35 mouse cellular contexts compared by ENCODE assay signal in the genomic region with DNA sequence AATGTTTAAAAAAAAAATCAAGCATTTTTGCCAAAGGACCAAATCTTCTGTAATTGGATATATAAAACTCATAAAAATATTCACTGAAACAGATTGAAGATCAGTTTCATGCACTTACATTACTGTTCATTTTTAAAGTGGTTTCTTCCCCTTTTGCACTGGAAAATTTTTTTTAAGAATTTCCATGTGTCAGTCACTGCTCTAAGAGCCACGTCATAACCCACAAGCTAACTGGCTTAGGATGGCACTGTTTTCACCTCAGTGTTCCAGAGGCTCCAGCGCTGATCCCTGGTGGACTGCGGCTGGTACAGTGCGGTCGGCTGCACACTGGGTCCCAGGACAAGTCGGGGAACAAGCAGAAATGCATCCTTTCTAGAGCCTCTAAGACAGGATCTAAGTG. TPM values are rescaled to one million over a fixed set of nuclear protein-coding genes. Genes with fewer than 3 reads are reported as not detected.
"Had no signal": no experiment of that assay in that cellular context is flagged by ENCODE, and none has a peak within 500 bp of the region (broad histone marks: within the 10 kb centered on the region; RNA-seq: fewer than 3 reads in every experiment).

No protein-coding gene starts in this region.

- ATAC-seq: hindbrain, postnatal 0 days; intestine, embryonic 16.5 days had no signal

- H3K27me3 ChIP-seq: heart, embryonic 12.5 days; hindbrain, embryonic 13.5 days; hindbrain, embryonic 15.5 days; kidney, embryonic 15.5 days; limb, embryonic 12.5 days had no signal

- DNase-seq: gastrocnemius, postnatal 14 days; gastrocnemius, postnatal 36 days; heart, adult 18-20 months; heart, postnatal 10 days; heart, postnatal 4 days; kidney, adult 11 months; kidney, adult 2 months; kidney, adult 9 months; kidney, postnatal 14 days; kidney, postnatal 36 days; liver had no signal

- H3K4me1 ChIP-seq: heart, embryonic 10.5 days; heart, embryonic 12.5 days; hindbrain, embryonic 13.5 days; hindbrain, embryonic 15.5 days; kidney, embryonic 15.5 days; limb, embryonic 10.5 days; limb, embryonic 12.5 days had no signal

- H3K9me3 ChIP-seq: heart, embryonic 10.5 days; heart, embryonic 12.5 days; hindbrain, embryonic 13.5 days; hindbrain, embryonic 15.5 days; kidney, embryonic 15.5 days; limb, embryonic 10.5 days; limb, embryonic 12.5 days had no signal

- H3K27ac ChIP-seq: heart, embryonic 10.5 days; hindbrain, embryonic 13.5 days; hindbrain, embryonic 15.5 days; hindbrain, postnatal 0 days; kidney, embryonic 15.5 days; kidney, postnatal 0 days; layer of hippocampus, adult 2 months; left cerebral cortex, adult 2 months; limb, embryonic 10.5 days; limb, embryonic 12.5 days had no signal

- H3K9ac ChIP-seq: heart, embryonic 12.5 days; hindbrain, embryonic 13.5 days; hindbrain, embryonic 15.5 days; kidney, embryonic 15.5 days; limb, embryonic 12.5 days had no signal

- H3K4me3 ChIP-seq: heart, embryonic 10.5 days; heart, embryonic 12.5 days; hindbrain, embryonic 13.5 days; hindbrain, embryonic 15.5 days; kidney, embryonic 15.5 days; layer of hippocampus, adult 2 months; left cerebral cortex, adult 2 months; limb, embryonic 10.5 days; limb, embryonic 12.5 days had no signal

- H3K36me3 ChIP-seq: heart, embryonic 10.5 days; heart, embryonic 12.5 days; hindbrain, embryonic 13.5 days; hindbrain, embryonic 15.5 days; kidney, embryonic 15.5 days; limb, embryonic 10.5 days; limb, embryonic 12.5 days had no signal

- H3K4me2 ChIP-seq: heart, embryonic 12.5 days; hindbrain, embryonic 13.5 days; hindbrain, embryonic 15.5 days; kidney, embryonic 15.5 days; limb, embryonic 12.5 days; liver, embryonic 11.5 days had no signal

RNA-seq across cellular contexts. Expression of a gene that starts 34.6 kb away (rescaled TPM):
- total RNA-seq: gastrocnemius, adult 18-20 months; gastrocnemius, adult 8-10 months; gastrocnemius, postnatal 14 days; gastrocnemius, postnatal 36 days; heart, adult 18-20 months; heart, adult 8-10 months; heart, postnatal 10 days; heart, postnatal 25 days; heart, postnatal 4 days; hindbrain, postnatal 0 days; layer of hippocampus, adult 2 months; layer of hippocampus, postnatal 10 days; layer of hippocampus, postnatal 25 days; left cerebral cortex, adult 2 months; left cerebral cortex, postnatal 14 days; left cerebral cortex, postnatal 36 days had no signal
- polyA plus RNA-seq: gonadal fat pad, adult 2 months; heart, embryonic 10.5 days; heart, embryonic 12.5 days; heart, embryonic 14.5 days; heart, embryonic 16.5 days; hindbrain, postnatal 0 days; intestine, embryonic 16.5 days; kidney, adult 2 months; kidney, embryonic 15.5 days; limb, embryonic 10.5 days; limb, embryonic 12.5 days; liver, embryonic 11.5 days had no signal
